Comparison of ENCODE assay signal across 18 mouse cellular contexts in genomic region chr16:50307231-50307630, GRCm38 (mm10).
DNase-seq lines count a peak whose midpoint lies in the region; ATAC-seq lines count a peak whose summit lies in the region.
"Had no signal": no experiment of that assay in that cellular context is flagged by ENCODE, and none has a peak within 500 bp of the region (broad histone marks: within the 10 kb centered on the region; RNA-seq: fewer than 3 reads in every experiment).

No protein-coding gene starts in this region.

- no peak overlapping the region for H3K4me3 ChIP-seq in hindbrain, embryonic 12.5 days
- H3K4me3 ChIP-seq: embryonic facial prominence, embryonic 15.5 days; forebrain, embryonic 13.5 days; heart, embryonic 13.5 days had no signal

- no peak overlapping the region for H3K27ac ChIP-seq in hindbrain, embryonic 12.5 days
- H3K27ac ChIP-seq: embryonic facial prominence, embryonic 15.5 days; forebrain, embryonic 13.5 days; heart, embryonic 13.5 days had no signal

- no peak overlapping the region for H3K4me2 ChIP-seq in hindbrain, embryonic 12.5 days (replicated peaks)
- H3K4me2 ChIP-seq: embryonic facial prominence, embryonic 15.5 days; forebrain, embryonic 13.5 days; heart, embryonic 13.5 days had no signal

- WGBS in hindbrain, embryonic 12.5 days, result 85% methylated on average over 4 of the region's 4 CpGs

- no peaks in the 10 kb centered on the region for H3K9me3 ChIP-seq in hindbrain, embryonic 12.5 days (replicated peaks)
- H3K9me3 ChIP-seq: embryonic facial prominence, embryonic 15.5 days; forebrain, embryonic 13.5 days; heart, embryonic 13.5 days had no signal

- peak; percentile 10 for DNase-seq in cerebellum, adult 11-12 months
- no peak for DNase-seq in cerebellum, postnatal 36 days
- DNase-seq in 3T3-L1 (ENCODE audit: low read depth, low spot score) (peak; percentile 85), adipocyte (ENCODE audit: low spot score) (peak; percentile 38)
- DNase-seq in retina, embryonic 14.5 days (ENCODE audit: low spot score), result peak; percentile 21
- no peak for DNase-seq in kidney, postnatal 14 days
- DNase-seq: adrenal gland, postnatal 10 days; gastrocnemius, postnatal 36 days; heart, adult 11 months; heart, postnatal 36 days; kidney, adult 11 months had no signal

- no peaks in the 10 kb centered on the region for H3K36me3 ChIP-seq in hindbrain, embryonic 12.5 days
- H3K36me3 ChIP-seq: embryonic facial prominence, embryonic 15.5 days had no signal

- ATAC-seq in hindbrain, embryonic 12.5 days (ENCODE audit: low FRiP score), result no peak
- ATAC-seq: hindbrain, embryonic 16.5 days had no signal

- H3K4me1 ChIP-seq in hindbrain, embryonic 12.5 days, result no peaks in the 10 kb centered on the region
- H3K4me1 ChIP-seq: embryonic facial prominence, embryonic 15.5 days had no signal

- no peaks in the 10 kb centered on the region for H3K27me3 ChIP-seq in hindbrain, embryonic 12.5 days
- H3K27me3 ChIP-seq: CH12.LX; embryonic facial prominence, embryonic 15.5 days; forebrain, embryonic 13.5 days; heart, embryonic 13.5 days had no signal

- H3K9ac ChIP-seq in hindbrain, embryonic 12.5 days, result no peak overlapping the region
- H3K9ac ChIP-seq: embryonic facial prominence, embryonic 15.5 days; forebrain, embryonic 13.5 days; forebrain, postnatal 0 days; heart, embryonic 13.5 days had no signal

Comparison
In these comparisons a context has a peak if more than half of its experiments do, and no peak if none do; other contexts are left out.
1. DNase-seq: peak in cerebellum, adult 11-12 months (single experiment), 3T3-L1 (single experiment), adipocyte (single experiment) and retina, embryonic 14.5 days (single experiment); none in cerebellum, postnatal 36 days (0 of 2) and kidney, postnatal 14 days (single experiment).